Mouse (Mus musculus) ES-Bruce4 (cell line): ENCODE measurements at regions not wholly inside any gene's neighbourhood (a gene's known extent, or its start where the extent isn't known, plus 50 kb on each side); places are given as distances from the start of the nearest gene placed in this dataset.

Source experiments
- CTCF ChIP-seq: IDR thresholded peaks from one replicate; pipeline ENCODE4 v1.8.1; 2011; ENCODE audit warnings: low read depth, low read length
- POLR2A ChIP-seq: IDR thresholded peaks from one replicate; pipeline ENCODE4 v1.8.1; 2011; ENCODE audit warnings: low read length; ENCODE audit not compliant: insufficient read depth

DNA sequence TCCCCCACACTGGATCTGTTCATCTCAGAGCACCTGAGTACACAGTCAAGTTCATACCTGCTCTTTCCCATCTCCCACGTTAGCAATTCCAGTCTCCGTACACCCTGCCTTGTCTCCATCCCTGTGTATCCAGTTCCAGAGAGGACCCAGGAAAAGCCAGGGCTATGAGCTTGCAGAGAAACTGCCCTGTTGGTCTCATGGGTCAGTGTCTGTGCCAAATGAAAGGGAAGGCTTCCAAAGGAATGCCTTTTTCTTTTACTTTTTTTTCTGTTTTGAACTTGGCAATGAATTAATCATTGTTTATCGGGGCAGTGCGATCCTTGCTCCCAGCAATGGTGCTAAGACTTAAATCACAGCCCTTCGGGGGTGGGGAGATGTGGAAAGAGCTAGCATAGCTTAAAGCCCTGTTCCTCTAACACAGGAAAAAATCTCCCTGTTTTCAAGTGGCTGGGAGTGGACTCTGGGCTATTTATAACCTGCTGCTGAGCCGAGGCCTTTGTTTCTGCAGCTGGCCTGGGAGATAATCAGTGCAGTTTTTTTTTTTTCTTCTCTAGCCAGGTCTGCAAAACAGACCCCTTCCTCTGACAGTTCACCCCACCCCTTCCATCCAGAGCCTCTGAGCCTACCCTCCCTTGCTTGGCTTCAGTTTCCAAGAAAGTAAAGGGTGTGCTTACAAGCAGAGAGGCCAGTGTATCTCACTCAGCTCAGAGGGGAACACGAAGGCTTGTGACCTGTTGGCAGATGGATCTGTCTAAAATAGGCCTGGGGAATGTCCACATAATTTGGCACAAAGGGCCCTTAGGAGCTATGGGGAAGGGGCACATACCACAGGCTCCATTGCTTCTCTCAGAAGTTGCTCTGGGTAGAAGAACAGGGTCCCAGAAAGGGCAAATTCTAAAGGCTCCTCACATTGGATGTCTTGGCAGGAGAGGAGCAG is 308.6 kb downstream of the Gm49356 start:
- TF ChIP-seq CTCF (no peak), POLR2A (no peak)
